Mouse (Mus musculus) CD4-positive, CD25-positive, alpha-beta regulatory T cell, adult 4 months (primary cell): ENCODE data around the gene Gpr107. TPM values are rescaled to one million over a fixed set of nuclear protein-coding genes. Genes with fewer than 3 reads are reported as not detected.

ENCODE experiments used
- ATAC-seq: one replicate; pipeline ENCODE4 v1.8.0; 2017
- polyA plus RNA-seq, 2 experiments: library from polyadenylated mRNA; unstranded; fragments of 100-300 nt; shearing (Covaris generic); gene quantifications; one replicate each; pipeline ENCODE4 v1.2.1; 2017

Gpr107 gene
- polyA plus RNA-seq, 2 experiments from 2014 or later: 56.6 to 60.7 TPM

- ATAC-seq: no peak
Measured at GRCm38 (mm10) chr2:31252167-31252566, 100.1 kb downstream of the Gpr107 start.

GRCm38 (mm10) chr2:31253463-31253862, 101.3 kb downstream of the Gpr107 start:
- ATAC-seq: no peak

- no peak for ATAC-seq
Measured at GRCm38 (mm10) chr2:31254806-31255205, 102.7 kb downstream of the Gpr107 start.

- ATAC-seq: peak; percentile 98
Measured at GRCm38 (mm10) chr2:31255952-31256938, 104.1 kb downstream of the Gpr107 start.

- no peak for ATAC-seq
Measured at GRCm38 (mm10) chr2:31257096-31257495, 105.0 kb downstream of the Gpr107 start.

- peak; percentile 57 for ATAC-seq
Measured at GRCm38 (mm10) chr2:31258609-31259366, 106.7 kb downstream of the Gpr107 start.

- ATAC-seq: no peak
Measured at GRCm38 (mm10) chr2:31259367-31259920, 107.3 kb downstream of the Gpr107 start.

- ATAC-seq: no peak
Measured at GRCm38 (mm10) chr2:31260549-31260948, 108.4 kb downstream of the Gpr107 start.

- ATAC-seq: no peak
Measured at GRCm38 (mm10) chr2:31263039-31263461, 110.9 kb downstream of the Gpr107 start.

GRCm38 (mm10) chr2:31263746-31264378, 111.7 kb downstream of the Gpr107 start:
- ATAC-seq: no peak

- no peak for ATAC-seq
Measured at GRCm38 (mm10) chr2:31267447-31267846, 115.3 kb downstream of the Gpr107 start.

Other genes starting within 250 kb of the Gpr107 start
- not detected for gene Ptges, start 222.5 kb upstream of the Gpr107 start, polyA plus RNA-seq
- gene Tor1b, start 199.4 kb upstream of the Gpr107 start, polyA plus RNA-seq: 10 to 100 TPM; 24.5 to 25.6 TPM
- gene Tor1a, start 184.4 kb upstream of the Gpr107 start, polyA plus RNA-seq: 10 to 100 TPM; 66.2 to 86.1 TPM
- 100 to 1,000 TPM in 1 of 2 experiments, 10 to 100 TPM in 1; 86.1 to 107 TPM for gene BC005624, start 170.1 kb upstream of the Gpr107 start, polyA plus RNA-seq
- gene Usp20, start 170.0 kb upstream of the Gpr107 start, polyA plus RNA-seq: 10 to 100 TPM; 11.0 to 25.8 TPM
- 10 to 100 TPM; 78.2 to 90.0 TPM for gene Fnbp1, start 10.3 kb upstream of the Gpr107 start, polyA plus RNA-seq
- 1 to 10 TPM in 1 of 2 experiments, under 1 TPM in 1; 0.63 to 1.4 TPM for gene Ncs1, start 93.5 kb downstream of the Gpr107 start, polyA plus RNA-seq
- gene Hmcn2, start 162.1 kb downstream of the Gpr107 start, polyA plus RNA-seq: under 1 TPM; 0.36 to 0.48 TPM